Mouse (Mus musculus): ENCODE results near the gene Shisal1. TPM values are rescaled to one million over a fixed set of nuclear protein-coding genes. Genes with fewer than 3 reads are reported as not detected.

Shisal1 gene
- total and polyA plus RNA-seq, 3 experiments = not detected

- Histone ChIP-seq H3K27me3 (replicated peaks) (peaks cover 97% of the 10 kb centered on the region), H3K4me3 (replicated peaks in 1 of 3; ENCODE audit: low read depth in 2 of 3, low read length in 2 of 3, poor library complexity in 1 of 3) (no peak overlapping the region), H3K4me1 (ENCODE audit: control insufficient read depth in 1 of 2, insufficient read depth in 2 of 2) (no peaks in the 10 kb centered on the region), H3K4me2 (ENCODE audit: insufficient read depth, low read depth, poor library complexity, severe bottlenecking) (no peak overlapping the region), H3K79me2 (replicated peaks; ENCODE audit: control insufficient read depth, extremely low read depth, insufficient read depth, poor library complexity, severe bottlenecking) (no peaks in the 10 kb centered on the region), H3K9me3 (replicated peaks; ENCODE audit: low read length) (no peaks in the 10 kb centered on the region), H3K9ac (ENCODE audit: insufficient read depth, low read depth) (no peak overlapping the region), H3K27ac (ENCODE audit: insufficient read depth, low read depth) (no peak overlapping the region), H3K36me3 (replicated peaks in 1 of 2; ENCODE audit: control insufficient read depth in 1 of 2, insufficient read depth in 1 of 2, low read length in 1 of 2) (no peaks in the 10 kb centered on the region)
- DNase-seq (ENCODE audit: extremely low read depth) = no peak
- dilution Hi-C loops (cut with MboI; ENCODE audit: extremely low pct_ligation_motif_present, extremely low pct_unique_long_range_greater_than_20kb, low sequenced_read_pairs) (no loop called here), in situ Hi-C loops (cut with MboI; ENCODE audit: low pct_ligation_motif_present, low pct_unique_long_range_greater_than_20kb, low sequenced_read_pairs) (no loop called here)
- TF ChIP-seq JUN (IDR thresholded peaks at IDR 0.05; ENCODE audit: insufficient read depth, low read depth, low read length) = no peak
- no peak for TF ChIP-seq NRF1 (IDR thresholded peaks at IDR 0.05; ENCODE audit: low read depth, low read length)
- no peak for TF ChIP-seq ETS1 (conservative IDR thresholded peaks at IDR 0.05; ENCODE audit: low read depth, low read length)
- no peak for TF ChIP-seq CHD2 (IDR thresholded peaks at IDR 0.05; ENCODE audit: low read length)
- TF ChIP-seq MEF2A (IDR thresholded peaks at IDR 0.05; ENCODE audit: borderline replicate concordance, low read depth, low read length) = no peak
- no peak for TF ChIP-seq JUND (conservative IDR thresholded peaks at IDR 0.05; ENCODE audit: low read depth, low read length)
- no peak for TF ChIP-seq NELFE (IDR thresholded peaks at IDR 0.05; ENCODE audit: low read depth, low read length)
- TF ChIP-seq CHD1 (IDR thresholded peaks at IDR 0.05; ENCODE audit: low read depth, low read length) = no peak
- TF ChIP-seq SMC3 (IDR thresholded peaks at IDR 0.05; ENCODE audit: low read depth, low read length) = no peak
- TF ChIP-seq EP300 (IDR thresholded peaks at IDR 0.05; ENCODE audit: low read length) = no peak
- no peak for TF ChIP-seq CTCF (conservative IDR thresholded peaks at IDR 0.05 in 1 of 2, IDR thresholded peaks at IDR 0.05 in 1 of 2; ENCODE audit: low read depth in 2 of 2, low read length in 2 of 2)
- no peak for TF ChIP-seq TCF12 (IDR thresholded peaks at IDR 0.05; ENCODE audit: low read depth, low read length)
- no peak for TF ChIP-seq UBTF (IDR thresholded peaks at IDR 0.05; ENCODE audit: low read depth, low read length)
- no peak for TF ChIP-seq PAX5 (IDR thresholded peaks at IDR 0.05; ENCODE audit: low read length)
These were observed 20.9 kb upstream of the Shisal1 start for GRCm38 (mm10) chr15:84467761-84468160.

DNA sequence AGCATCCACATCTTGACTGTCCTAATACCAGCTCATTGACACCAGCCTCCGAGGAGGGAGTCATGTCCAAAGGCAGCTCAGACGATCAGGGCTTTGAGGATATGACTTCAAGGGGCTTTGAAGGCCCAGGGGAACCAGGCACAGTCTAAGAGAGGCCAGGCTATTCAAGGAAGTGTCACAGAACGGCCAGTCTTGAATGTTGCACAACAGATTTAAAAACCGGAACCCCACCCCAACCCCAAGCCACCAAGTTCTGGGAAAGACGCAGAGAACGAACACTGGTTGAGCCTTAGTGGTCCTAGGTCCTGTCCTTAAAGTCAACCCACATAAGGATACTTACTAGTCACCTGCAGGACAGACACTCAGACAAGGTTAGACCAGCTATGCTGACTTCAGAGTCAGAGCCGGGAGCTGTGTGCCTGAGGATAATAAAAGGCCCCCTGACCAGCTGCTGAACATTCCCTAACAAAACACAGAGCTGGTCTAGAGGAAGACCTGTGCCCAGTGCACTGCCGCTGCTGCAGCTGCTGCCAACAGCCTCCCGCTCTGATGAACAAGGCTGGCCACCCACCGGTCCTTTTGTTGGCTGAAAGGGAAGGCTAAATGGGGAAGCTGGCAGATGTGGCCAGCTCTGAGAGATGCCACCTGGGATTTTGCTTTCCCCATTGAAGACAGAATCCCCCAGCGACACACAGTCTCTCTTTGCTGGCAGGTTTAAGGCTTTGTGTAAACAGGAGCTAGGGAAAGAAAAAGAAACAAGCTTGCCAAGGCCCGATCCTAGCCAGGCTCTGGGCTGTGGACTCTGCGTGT is 19.8 kb upstream of the Shisal1 start:
- H3K4me3 ChIP-seq (replicated peaks in 1 of 3; ENCODE audit: low read depth in 2 of 3, low read length in 2 of 3, poor library complexity in 1 of 3) = no peak overlapping the region
- dilution Hi-C loops (cut with MboI; ENCODE audit: extremely low pct_ligation_motif_present, extremely low pct_unique_long_range_greater_than_20kb, low sequenced_read_pairs) = no loop called here
- H3K79me2 ChIP-seq (replicated peaks; ENCODE audit: control insufficient read depth, extremely low read depth, insufficient read depth, poor library complexity, severe bottlenecking) = no peaks in the 10 kb centered on the region
- peak overlapping the region; percentile 12; the same call in 1 of the 2 replicates for H3K4me2 ChIP-seq (ENCODE audit: insufficient read depth, low read depth, poor library complexity, severe bottlenecking)
- no peak overlapping the region for H3K9ac ChIP-seq (ENCODE audit: insufficient read depth, low read depth)
- in situ Hi-C loops (cut with MboI; ENCODE audit: low pct_ligation_motif_present, low pct_unique_long_range_greater_than_20kb, low sequenced_read_pairs) = no loop called here
- H3K4me1 ChIP-seq (ENCODE audit: control insufficient read depth in 1 of 2, insufficient read depth in 2 of 2) = no peaks in the 10 kb centered on the region
- peaks cover 97% of the 10 kb centered on the region for H3K27me3 ChIP-seq (replicated peaks)
- no peaks in the 10 kb centered on the region for H3K9me3 ChIP-seq (replicated peaks; ENCODE audit: low read length)
- H3K36me3 ChIP-seq (replicated peaks in 1 of 2; ENCODE audit: control insufficient read depth in 1 of 2, insufficient read depth in 1 of 2, low read length in 1 of 2) = no peaks in the 10 kb centered on the region
- no peak for DNase-seq (ENCODE audit: extremely low read depth)
- TF ChIP-seq BHLHE40 (IDR thresholded peaks at IDR 0.05; ENCODE audit: low read depth, low read length) (no peak), HCFC1 (IDR thresholded peaks at IDR 0.05; ENCODE audit: low read depth, low read length) (no peak), CTCF (conservative IDR thresholded peaks at IDR 0.05 in 1 of 2, IDR thresholded peaks at IDR 0.05 in 1 of 2; ENCODE audit: low read depth in 2 of 2, low read length in 2 of 2) (no peak), RCOR1 (conservative IDR thresholded peaks at IDR 0.05; ENCODE audit: low read depth, low read length) (no peak), SMC3 (IDR thresholded peaks at IDR 0.05; ENCODE audit: low read depth, low read length) (no peak), USF1 (IDR thresholded peaks at IDR 0.05; ENCODE audit: low read depth, low read length) (no peak), EP300 (IDR thresholded peaks at IDR 0.05; ENCODE audit: low read length) (no peak), ZKSCAN1 (IDR thresholded peaks at IDR 0.05; ENCODE audit: borderline replicate concordance, low read depth, low read length) (no peak), JUN (IDR thresholded peaks at IDR 0.05; ENCODE audit: insufficient read depth, low read depth, low read length) (no peak), RAD21 (IDR thresholded peaks at IDR 0.05; ENCODE audit: low read depth, low read length) (no peak), IRF4 (IDR thresholded peaks at IDR 0.05; ENCODE audit: low read depth, low read length) (no peak), GABPA (IDR thresholded peaks at IDR 0.05; ENCODE audit: insufficient replicate concordance, low read depth, low read length) (no peak)
- no peak overlapping the region for H3K27ac ChIP-seq (ENCODE audit: insufficient read depth, low read depth)
